Mouse (Mus musculus): ENCODE measurements around the gene 2210011C24Rik.

2210011C24Rik gene

GRCm38 (mm10) chr8:84011705-84012498 lies at the start of gene 2210011C24Rik:
Gene 2210011C24Rik, minus strand, starts transcription at chr8:84012171.
- peak; percentile 57 for DNase-seq (ENCODE audit: low spot score)

GRCm38 (mm10) chr8:84060245-84060644 lies 48.3 kb upstream of the 2210011C24Rik start:
- DNase-seq (ENCODE audit: low spot score), result no peak

GRCm38 (mm10) chr8:84059226-84059625 lies 47.3 kb upstream of the 2210011C24Rik start:
- no peak for DNase-seq (ENCODE audit: low spot score)

- DNase-seq (ENCODE audit: low spot score), result no peak
Measured at GRCm38 (mm10) chr8:84057827-84058226, 45.9 kb upstream of the 2210011C24Rik start.

GRCm38 (mm10) chr8:84053229-84053628 lies 41.3 kb upstream of the 2210011C24Rik start:
- no peak for DNase-seq (ENCODE audit: low spot score)

- peak; percentile 54 for DNase-seq (ENCODE audit: low spot score)
Measured at GRCm38 (mm10) chr8:84052746-84053145, 40.8 kb upstream of the 2210011C24Rik start.

- DNase-seq (ENCODE audit: low spot score), result no peak
Measured at GRCm38 (mm10) chr8:84048171-84048570, 36.2 kb upstream of the 2210011C24Rik start.

- no peak for DNase-seq (ENCODE audit: low spot score)
Measured at GRCm38 (mm10) chr8:84046505-84046904, 34.5 kb upstream of the 2210011C24Rik start.

GRCm38 (mm10) chr8:84044900-84045299 lies 32.9 kb upstream of the 2210011C24Rik start, which contains the start of gene Rln3:
Gene Rln3, minus strand, starts transcription at chr8:84045000.
- no peak for DNase-seq (ENCODE audit: low spot score)

GRCm38 (mm10) chr8:84044103-84044502 lies 32.1 kb upstream of the 2210011C24Rik start:
- no peak for DNase-seq (ENCODE audit: low spot score)

GRCm38 (mm10) chr8:84042948-84043342 lies 31.0 kb upstream of the 2210011C24Rik start:
- peak; percentile 30 for DNase-seq (ENCODE audit: low spot score)

- DNase-seq (ENCODE audit: low spot score), result peak; percentile 91
Measured at GRCm38 (mm10) chr8:84042066-84042947, 30.3 kb upstream of the 2210011C24Rik start, which contains the start of gene Il27ra. Gene Il27ra, minus strand, starts transcription at chr8:84042589.

- DNase-seq (ENCODE audit: low spot score), result peak; percentile 77
Measured at GRCm38 (mm10) chr8:84039050-84039449, 27.1 kb upstream of the 2210011C24Rik start.

GRCm38 (mm10) chr8:84038015-84038414 lies 26.0 kb upstream of the 2210011C24Rik start:
- no peak for DNase-seq (ENCODE audit: low spot score)

- DNase-seq (ENCODE audit: low spot score), result no peak
Measured at GRCm38 (mm10) chr8:84032777-84033176, 20.8 kb upstream of the 2210011C24Rik start.

GRCm38 (mm10) chr8:84029272-84029671 lies 17.3 kb upstream of the 2210011C24Rik start:
- DNase-seq (ENCODE audit: low spot score), result no peak

GRCm38 (mm10) chr8:84027449-84027848 lies 15.5 kb upstream of the 2210011C24Rik start:
- DNase-seq (ENCODE audit: low spot score), result no peak

- no peak for DNase-seq (ENCODE audit: low spot score)
Measured at GRCm38 (mm10) chr8:84025863-84026262, 13.9 kb upstream of the 2210011C24Rik start.

- peak; percentile 52 for DNase-seq (ENCODE audit: low spot score)
Measured at GRCm38 (mm10) chr8:84024171-84024570, 12.2 kb upstream of the 2210011C24Rik start.

GRCm38 (mm10) chr8:84023631-84024030 lies 11.7 kb upstream of the 2210011C24Rik start:
- no peak for DNase-seq (ENCODE audit: low spot score)

GRCm38 (mm10) chr8:84023085-84023484 lies 11.1 kb upstream of the 2210011C24Rik start:
- peak; percentile 72 for DNase-seq (ENCODE audit: low spot score)

- no peak for DNase-seq (ENCODE audit: low spot score)
Measured at GRCm38 (mm10) chr8:84021569-84021968, 9.6 kb upstream of the 2210011C24Rik start.

- no peak for DNase-seq (ENCODE audit: low spot score)
Measured at GRCm38 (mm10) chr8:84021096-84021495, 9.1 kb upstream of the 2210011C24Rik start, which contains the start of gene Palm3. Gene Palm3, plus strand, starts transcription at chr8:84021471.

Data from MN1 (cell line).